Mouse (Mus musculus) thymus, postnatal 14 days (tissue): ENCODE measurements at regions not wholly inside any gene's neighbourhood (a gene's known extent, or its start where the extent isn't known, plus 50 kb on each side); places are given as distances from the start of the nearest gene placed in this dataset.
A peak's percentile ranks its signal among the peaks of the same experiment; 100 is the strongest.

Source experiments
- DNase-seq: peaks from one replicate; pipeline ENCODE4 v3.0.0; 2021

GRCm38 (mm10) chr14:120560416-120560815 is 82.2 kb downstream of the Rap2a start:
- DNase-seq, result no peak

GRCm38 (mm10) chr14:120560987-120561386 is 82.7 kb downstream of the Rap2a start:
- DNase-seq, result no peak

- DNase-seq, result no peak
Measured at GRCm38 (mm10) chr14:120566945-120567344, 88.7 kb downstream of the Rap2a start.

- no peak for DNase-seq
Measured at GRCm38 (mm10) chr14:120568054-120568453, 89.8 kb downstream of the Rap2a start.

GRCm38 (mm10) chr14:120572238-120572637 is 94.0 kb downstream of the Rap2a start:
- DNase-seq, result peak; percentile 58

GRCm38 (mm10) chr14:120575202-120575601 is 97.0 kb downstream of the Rap2a start:
- DNase-seq, result no peak

GRCm38 (mm10) chr14:120578352-120579080 is 100.3 kb downstream of the Rap2a start:
- DNase-seq, result no peak

- no peak for DNase-seq
Measured at GRCm38 (mm10) chr14:120583807-120584206, 105.6 kb downstream of the Rap2a start.

- DNase-seq, result no peak
Measured at GRCm38 (mm10) chr14:120592191-120592590, 113.9 kb downstream of the Rap2a start.

- DNase-seq, result no peak
Measured at GRCm38 (mm10) chr14:120600414-120600935, 122.2 kb downstream of the Rap2a start.

GRCm38 (mm10) chr14:120601510-120601909 is 123.3 kb downstream of the Rap2a start:
- no peak for DNase-seq

GRCm38 (mm10) chr14:120603849-120604492 is 125.7 kb downstream of the Rap2a start:
- no peak for DNase-seq

GRCm38 (mm10) chr14:120607801-120608200 is 129.6 kb downstream of the Rap2a start:
- DNase-seq, result no peak

- DNase-seq, result no peak
Measured at GRCm38 (mm10) chr14:120611311-120611710, 133.1 kb downstream of the Rap2a start.

GRCm38 (mm10) chr14:120626223-120626935 is 148.1 kb downstream of the Rap2a start:
- no peak for DNase-seq

GRCm38 (mm10) chr14:120626936-120627277 is 148.7 kb downstream of the Rap2a start:
- no peak for DNase-seq

GRCm38 (mm10) chr14:120632771-120633170 is 154.5 kb downstream of the Rap2a start:
- no peak for DNase-seq

- DNase-seq, result no peak
Measured at GRCm38 (mm10) chr14:120636726-120637400, 158.6 kb downstream of the Rap2a start.

GRCm38 (mm10) chr14:120637486-120638125 is 159.4 kb downstream of the Rap2a start:
- DNase-seq, result no peak

- DNase-seq, result no peak
Measured at GRCm38 (mm10) chr14:120642591-120642990, 164.3 kb downstream of the Rap2a start.

- no peak for DNase-seq
Measured at GRCm38 (mm10) chr14:120652034-120652433, 173.8 kb downstream of the Rap2a start.

GRCm38 (mm10) chr14:120660321-120660781 is 182.1 kb downstream of the Rap2a start:
- DNase-seq, result no peak
